22 mouse cellular contexts compared by ENCODE assay signal in genomic region chr9:116401821-116402220, GRCm38 (mm10).
DNase-seq lines count a peak whose midpoint lies in the region; ATAC-seq and TF ChIP-seq lines count a peak whose summit lies in the region.
"Had no signal": no experiment of that assay in that cellular context is flagged by ENCODE, and none has a peak within 500 bp of the region (broad histone marks: within the 10 kb centered on the region; RNA-seq: fewer than 3 reads in every experiment).

No protein-coding gene starts in this region.

- H3K4me3 ChIP-seq in heart, embryonic 15.5 days: no peak overlapping the region
- H3K4me3 ChIP-seq in forebrain, postnatal 0 days (ENCODE audit: low read depth, low read length): no peak overlapping the region
- H3K4me3 ChIP-seq: embryonic facial prominence, embryonic 15.5 days; limb, embryonic 13.5 days; liver, embryonic 12.5 days had no signal

- no peak for ATAC-seq in heart, embryonic 15.5 days (replicated peaks; ENCODE audit: insufficient number of reproducible peaks, insufficient read depth, low FRiP score, low read depth)
- ATAC-seq in forebrain, postnatal 0 days: no peak
- ATAC-seq: activated CD4-positive, CD25-positive, alpha-beta regulatory T cell, adult 4 months; forebrain, embryonic 14.5 days; hindbrain, embryonic 16.5 days; intestine, embryonic 16.5 days; liver, embryonic 12.5 days had no signal

- H3K4me1 ChIP-seq in heart, embryonic 15.5 days (replicated peaks): peaks cover 7% of the 10 kb centered on the region; the same call in 1 of the 2 replicates
- no peaks in the 10 kb centered on the region for H3K4me1 ChIP-seq in forebrain, postnatal 0 days (ENCODE audit: insufficient read depth)
- H3K4me1 ChIP-seq: embryonic facial prominence, embryonic 15.5 days; limb, embryonic 13.5 days; liver, embryonic 12.5 days had no signal

- peak overlapping the region; percentile 25; the same call in 1 of the 2 replicates for H3K27ac ChIP-seq in heart, embryonic 15.5 days
- H3K27ac ChIP-seq in forebrain, postnatal 0 days (ENCODE audit: low read depth, low read length): no peak overlapping the region
- H3K27ac ChIP-seq: embryonic facial prominence, embryonic 15.5 days; limb, embryonic 13.5 days; liver, embryonic 12.5 days had no signal

- no peak overlapping the region for H3K9ac ChIP-seq in heart, embryonic 15.5 days
- H3K9ac ChIP-seq in forebrain, postnatal 0 days: no peak overlapping the region
- H3K9ac ChIP-seq: embryonic facial prominence, embryonic 15.5 days; limb, embryonic 13.5 days; liver, embryonic 12.5 days had no signal

- TF ChIP-seq CTCF in forebrain, postnatal 0 days (IDR thresholded peaks at IDR 0.05; ENCODE audit: low read depth): no peak

- H3K36me3 ChIP-seq in heart, embryonic 15.5 days: no peaks in the 10 kb centered on the region
- H3K36me3 ChIP-seq in forebrain, postnatal 0 days (ENCODE audit: insufficient read depth): no peaks in the 10 kb centered on the region
- H3K36me3 ChIP-seq: embryonic facial prominence, embryonic 15.5 days; limb, embryonic 13.5 days; liver, embryonic 12.5 days had no signal

- H3K4me2 ChIP-seq in heart, embryonic 15.5 days: no peak overlapping the region
- no peak overlapping the region for H3K4me2 ChIP-seq in forebrain, postnatal 0 days (ENCODE audit: low read depth)
- H3K4me2 ChIP-seq: embryonic facial prominence, embryonic 15.5 days; limb, embryonic 13.5 days; liver, embryonic 12.5 days had no signal

- no peaks in the 10 kb centered on the region for H3K9me3 ChIP-seq in heart, embryonic 15.5 days (replicated peaks)
- no peaks in the 10 kb centered on the region for H3K9me3 ChIP-seq in forebrain, postnatal 0 days (ENCODE audit: low read length)
- H3K9me3 ChIP-seq: embryonic facial prominence, embryonic 15.5 days; limb, embryonic 13.5 days; liver, embryonic 12.5 days had no signal

- no peak for DNase-seq in heart, postnatal 4 days
- peak; percentile 23 for DNase-seq in lung, postnatal 10 days
- no peak for DNase-seq in lung, postnatal 14 days
- DNase-seq in kidney, postnatal 25 days: peak; percentile 36 to 59
- DNase-seq in forebrain, postnatal 0 days: no peak
- no peak for DNase-seq in thymus, postnatal 4 days
- DNase-seq: adrenal gland, postnatal 10 days; cerebellum, adult 2 months; cerebellum, postnatal 25 days; lung, adult 18-20 months; lung, postnatal 4 days; midbrain, embryonic 14.5 days; right cerebral cortex, postnatal 25 days; thymus, postnatal 14 days had no signal

- 64% methylated on average over 7 of the region's 7 CpGs for WGBS in heart, embryonic 15.5 days
- WGBS in forebrain, postnatal 0 days: 82% methylated on average over 7 of the region's 7 CpGs

- no peaks in the 10 kb centered on the region for H3K27me3 ChIP-seq in heart, embryonic 15.5 days
- H3K27me3 ChIP-seq in forebrain, postnatal 0 days (ENCODE audit: insufficient read depth, low read length): no peaks in the 10 kb centered on the region
- H3K27me3 ChIP-seq: embryonic facial prominence, embryonic 15.5 days; limb, embryonic 13.5 days; liver, embryonic 12.5 days had no signal

Comparison
In these comparisons a context has a peak if more than half of its experiments do, and no peak if none do; other contexts are left out.
1. DNase-seq: peak in lung, postnatal 10 days (single experiment) and kidney, postnatal 25 days (2 of 2); none in heart, postnatal 4 days (single experiment), lung, postnatal 14 days (single experiment), forebrain, postnatal 0 days (single experiment) and thymus, postnatal 4 days (single experiment).